Mouse (Mus musculus) stomach, embryonic 14.5 days (tissue): ENCODE measurements at regions not wholly inside any gene's neighbourhood (a gene's known extent, or its start where the extent isn't known, plus 50 kb on each side); places are given as distances from the start of the nearest gene placed in this dataset.

Experiments used
- ATAC-seq: fragments of 200-750 bp; cut with Nextera tagmentation; 2 replicates; pipeline ENCODE4 v1.8.0; 2017; ENCODE audit warnings: low read depth, moderate TSS enrichment; ENCODE audit not compliant: insufficient number of reproducible peaks, insufficient read depth, low FRiP score
- H3K27ac ChIP-seq: fragments of 300-500 bp; sonication (generic); 2 replicates; pipeline ENCODE4 v1.5.1; 2014; ENCODE audit warnings: mild to moderate bottlenecking, low read length, moderate library complexity, mixed read lengths
- H3K27me3 ChIP-seq: fragments of 300-500 bp; sonication (generic); 2 replicates; pipeline ENCODE4 v1.6.1; 2014; ENCODE audit warnings: low read length, control low read depth, mixed read lengths; ENCODE audit not compliant: control insufficient read depth, insufficient read depth
- H3K36me3 ChIP-seq: fragments of 300-500 bp; sonication (generic); 2 replicates; pipeline ENCODE4 v1.6.1; 2014; ENCODE audit warnings: mild to moderate bottlenecking, control low read depth, low read length, moderate library complexity, mixed read lengths; ENCODE audit not compliant: control insufficient read depth, insufficient read depth
- H3K4me1 ChIP-seq: fragments of 300-500 bp; sonication (generic); 2 replicates; pipeline ENCODE4 v1.6.1; 2014; ENCODE audit warnings: low read length, control low read depth, mixed read lengths; ENCODE audit not compliant: control insufficient read depth, insufficient read depth
- H3K4me2 ChIP-seq: fragments of 300-500 bp; sonication (generic); replicated peaks from 2 replicates; pipeline ENCODE4 v1.6.1; 2014; ENCODE audit warnings: low read depth, low read length, control low read depth
- H3K4me3 ChIP-seq: fragments of 300-500 bp; sonication (generic); 2 replicates; pipeline ENCODE4 v1.5.1; 2014; ENCODE audit warnings: low read depth, low read length, control low read depth
- H3K9ac ChIP-seq: fragments of 300-500 bp; sonication (generic); replicated peaks from 2 replicates; pipeline ENCODE4 v1.6.1; 2014; ENCODE audit warnings: low read depth, mild to moderate bottlenecking, control low read depth, low read length, moderate library complexity, mixed read lengths
- H3K9me3 ChIP-seq: fragments of 300-500 bp; sonication (generic); 2 replicates; pipeline ENCODE4 v1.6.1; 2016; ENCODE audit warnings: low read depth, low read length, control low read depth; ENCODE audit not compliant: control insufficient read depth
- WGBS: fragments of 180-500 bp; shearing (Covaris S2); extraction: QIAGEN DNeasy Blood & Tissue Kit; methylation state at CpG from one replicate; pipeline ENCODE4 v1.1.7; 2014; 5-methylcytosine and 5-hydroxymethylcytosine counted together

GRCm38 (mm10) chr3:129130521-129130920, 69.2 kb upstream of the Pitx2 start:
- Histone ChIP-seq H3K27me3 (no peaks in the 10 kb centered on the region), H3K4me2 (no peak overlapping the region), H3K4me3 (no peak overlapping the region), H3K36me3 (no peaks in the 10 kb centered on the region), H3K27ac (no peak overlapping the region), H3K4me1 (no peaks in the 10 kb centered on the region), H3K9me3 (no peaks in the 10 kb centered on the region), H3K9ac (no peak overlapping the region)
- 89% methylated on average over 2 of the region's 2 CpGs for WGBS
- ATAC-seq = no peak

GRCm38 (mm10) chr3:129131140-129131539, 68.5 kb upstream of the Pitx2 start:
- Histone ChIP-seq H3K4me3 (no peak overlapping the region), H3K27me3 (no peaks in the 10 kb centered on the region), H3K4me2 (no peak overlapping the region), H3K36me3 (no peaks in the 10 kb centered on the region), H3K4me1 (no peaks in the 10 kb centered on the region), H3K9me3 (no peaks in the 10 kb centered on the region), H3K27ac (no peak overlapping the region), H3K9ac (no peak overlapping the region)
- no peak for ATAC-seq
- 77% methylated on average over 8 of the region's 8 CpGs for WGBS

GRCm38 (mm10) chr3:129131877-129132433, 67.7 kb upstream of the Pitx2 start:
- Histone ChIP-seq H3K27me3 (no peaks in the 10 kb centered on the region), H3K36me3 (no peaks in the 10 kb centered on the region), H3K9me3 (no peaks in the 10 kb centered on the region), H3K4me2 (no peak overlapping the region), H3K4me3 (no peak overlapping the region), H3K27ac (no peak overlapping the region), H3K4me1 (no peaks in the 10 kb centered on the region), H3K9ac (no peak overlapping the region)
- no peak for ATAC-seq
- 68% methylated on average over 6 of the region's 6 CpGs for WGBS
